Mouse (Mus musculus) stomach, adult 2 months (tissue): Measurements from ENCODE around the gene Gm21977. TPM values are rescaled to one million over a fixed set of nuclear protein-coding genes. Genes with fewer than 3 reads are reported as not detected.

Experiments
- polyA plus RNA-seq: library from polyadenylated mRNA; depleted of rRNA; stranded (reverse); fragments of >200 nt; gene quantifications from 2 replicates; pipeline ENCODE4 v1.2.3, GENCODE M21; 2012; rRNA removed

The Gm21977 gene
- not detected in 2 replicates for polyA plus RNA-seq

DNA sequence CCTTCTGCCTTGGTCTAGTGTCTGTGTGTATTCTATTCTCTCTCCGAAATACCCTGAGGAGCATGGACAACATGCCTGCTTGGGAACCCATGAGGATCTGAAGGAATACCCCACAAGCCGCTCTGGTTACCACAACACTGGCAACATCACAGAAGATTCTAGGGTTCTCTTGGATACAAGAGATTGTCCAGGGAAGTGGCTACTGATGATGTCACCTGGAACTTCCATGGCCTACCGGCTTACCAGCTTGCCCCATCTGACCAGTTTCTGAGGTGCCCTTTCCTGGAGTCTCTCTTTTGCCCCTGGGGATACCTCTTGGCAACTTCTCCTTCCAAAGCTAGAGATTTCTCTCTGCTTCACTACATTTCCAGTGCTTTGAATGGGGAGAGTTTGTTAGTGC, at the start of gene Gm21977:
Gm21977 (minus strand) TSS at position 101 of the 400 bp plus-strand sequence.

Other genes starting within 250 kb of the Gm21977 start
- gene Gm3633, start 211.6 kb downstream of the Gm21977 start, polyA plus RNA-seq = not detected in 2 replicates
- gene Gm10378, start 197.5 kb downstream of the Gm21977 start, polyA plus RNA-seq = not detected in 2 replicates
- gene Gm3015, start 84.7 kb downstream of the Gm21977 start, polyA plus RNA-seq = not detected in 2 replicates
- not detected in 2 replicates for gene Gm10377, start 55.5 kb downstream of the Gm21977 start, polyA plus RNA-seq
- not detected in 2 replicates for gene Gm8082, start 140.1 kb upstream of the Gm21977 start, polyA plus RNA-seq
- not detected in 2 replicates for gene Gm10376, start 162.2 kb upstream of the Gm21977 start, polyA plus RNA-seq
- not detected in 2 replicates for gene Gm8094, start 223.2 kb upstream of the Gm21977 start, polyA plus RNA-seq
- gene Gm8104, start 247.1 kb upstream of the Gm21977 start, polyA plus RNA-seq = not detected in 2 replicates